Mouse (Mus musculus) stomach, embryonic 16.5 days (tissue): Measurements from ENCODE around the gene 4930524B15Rik. TPM values are rescaled to one million over a fixed set of nuclear protein-coding genes. Genes with fewer than 3 reads are reported as not detected.

ENCODE experiments used
- ATAC-seq: fragments of 200-750 bp; cut with Nextera tagmentation; 2 replicates; pipeline ENCODE4 v1.8.0; 2017; ENCODE audit warnings: moderate number of reproducible peaks, moderate TSS enrichment; ENCODE audit not compliant: insufficient read depth, low FRiP score
- H3K27ac ChIP-seq: fragments of 300-500 bp; sonication (generic); 2 replicates; pipeline ENCODE4 v1.5.1; 2014; ENCODE audit warnings: low read length
- H3K27me3 ChIP-seq: fragments of 300-500 bp; sonication (generic); 2 replicates; pipeline ENCODE4 v1.6.1; 2014; ENCODE audit warnings: low read length, control low read depth, mixed read lengths; ENCODE audit not compliant: control insufficient read depth, insufficient read depth
- H3K36me3 ChIP-seq: fragments of 300-500 bp; sonication (generic); 2 replicates; pipeline ENCODE4 v1.6.1; 2014; ENCODE audit warnings: low read length; ENCODE audit not compliant: control insufficient read depth, insufficient read depth
- H3K4me1 ChIP-seq: fragments of 300-500 bp; sonication (generic); 2 replicates; pipeline ENCODE4 v1.6.1; 2014; ENCODE audit warnings: low read length, control low read depth, mixed read lengths; ENCODE audit not compliant: control insufficient read depth, insufficient read depth
- H3K4me2 ChIP-seq: fragments of 300-500 bp; sonication (generic); 2 replicates; pipeline ENCODE4 v1.6.1; 2014; ENCODE audit warnings: low read depth, low read length, mixed read lengths
- H3K4me3 ChIP-seq: fragments of 300-500 bp; sonication (generic); replicated peaks from 2 replicates; pipeline ENCODE4 v1.5.1; 2014; ENCODE audit warnings: mild to moderate bottlenecking, low read length
- H3K9ac ChIP-seq: fragments of 300-500 bp; sonication (generic); 2 replicates; pipeline ENCODE4 v1.6.1; 2014; ENCODE audit warnings: low read length
- H3K9me3 ChIP-seq: fragments of 300-500 bp; sonication (generic); replicated peaks from 2 replicates; pipeline ENCODE4 v1.6.1; 2016; ENCODE audit warnings: low read length, control low read depth; ENCODE audit not compliant: control insufficient read depth
- WGBS: fragments of 180-500 bp; shearing (Covaris S2); extraction: QIAGEN DNeasy Blood & Tissue Kit; methylation state at CpG from one replicate; pipeline ENCODE4 v1.1.7; 2014; 5-methylcytosine and 5-hydroxymethylcytosine counted together
- polyA plus RNA-seq: library from polyadenylated mRNA; unstranded; fragments of >200 nt; fragmentation: Nextera tagmentation; extraction: Ambion mirVana; gene quantifications from 2 replicates; pipeline ENCODE4 v1.2.1, GENCODE M21; 2015

4930524B15Rik gene
- 0.06 TPM in 1 of 2 replicates, not detected in the other for polyA plus RNA-seq

DNA sequence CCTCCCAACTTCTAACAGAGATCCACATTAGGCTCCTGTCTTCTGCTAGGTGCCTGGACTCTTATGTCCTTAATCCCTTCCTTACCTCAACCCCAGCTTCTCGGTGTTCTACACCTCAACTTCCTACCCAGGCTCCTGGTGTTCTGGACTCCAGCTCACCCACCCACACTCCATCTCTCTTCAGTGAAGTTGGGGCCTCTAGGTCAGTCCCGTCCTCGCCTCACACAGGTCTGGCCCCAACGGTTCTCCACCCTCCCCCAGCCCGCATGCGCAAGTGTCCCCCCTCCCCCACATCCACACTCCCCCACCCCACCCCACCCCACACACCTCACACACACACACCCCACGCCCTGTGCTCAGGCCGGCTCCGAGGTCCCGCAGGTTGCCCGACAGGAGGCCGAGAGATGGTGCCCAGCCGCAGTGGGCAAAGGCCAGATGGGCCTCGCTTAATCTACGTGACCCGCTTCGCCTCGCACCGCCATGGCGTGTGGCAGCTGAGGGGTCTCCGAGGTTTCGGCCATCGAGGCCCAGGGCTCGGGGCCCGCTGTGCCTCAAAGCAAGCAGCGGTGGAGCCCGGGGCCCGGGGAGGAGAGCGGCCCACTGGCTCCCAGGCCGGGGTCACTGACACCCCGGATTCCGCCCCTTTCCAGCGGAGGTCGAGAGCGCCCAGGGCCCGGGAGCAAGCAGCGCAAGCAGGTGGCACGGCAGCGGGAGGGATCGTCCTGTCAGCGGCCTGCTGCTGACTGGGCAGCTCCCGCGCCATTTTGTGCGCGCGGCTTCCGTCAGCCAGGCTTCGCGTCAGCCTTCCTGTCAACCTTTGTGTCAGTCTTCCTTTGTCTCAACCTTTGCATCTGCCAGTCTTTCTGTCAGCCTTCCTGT lies at the start of gene 4930524B15Rik:
4930524B15Rik (plus strand) TSS at position 337 of the 879 bp plus-strand sequence.
- peak within 1 kb of the TSS; percentile 37 for H3K4me3 ChIP-seq
- no peaks in the 10 kb centered on the region for H3K4me1 ChIP-seq
- WGBS, result 39% methylated on average over 49 of the region's 49 CpGs
- H3K36me3 ChIP-seq, result no peaks in the 10 kb centered on the region
- H3K27me3 ChIP-seq, result no peaks in the 10 kb centered on the region
- peak within 1 kb of the TSS; percentile 69 for H3K9ac ChIP-seq
- H3K9me3 ChIP-seq, result no peaks in the 10 kb centered on the region
- peak; percentile 37; the same call in 1 of the 2 replicates for ATAC-seq
- no peak within 1 kb of the TSS for H3K27ac ChIP-seq
- H3K4me2 ChIP-seq, result peak within 1 kb of the TSS; percentile 59

DNA sequence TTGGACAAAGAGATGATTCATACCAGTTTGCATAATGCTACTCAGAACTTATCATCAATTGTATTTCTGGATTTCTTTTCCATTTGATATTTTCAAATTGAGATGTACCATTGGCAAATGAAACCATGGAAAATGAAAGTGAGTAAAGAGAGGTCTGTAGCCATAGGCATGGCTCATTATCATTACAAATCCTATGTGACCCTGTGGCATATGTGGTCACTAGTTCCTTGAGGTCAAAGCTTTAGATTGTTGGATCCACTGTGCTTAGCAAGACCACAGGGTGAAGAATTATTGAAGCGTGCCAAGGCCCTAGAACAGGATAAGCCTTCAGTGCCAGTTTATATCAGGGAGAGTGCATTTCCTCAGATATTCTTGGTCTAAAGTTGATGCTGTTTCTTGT lies 47.6 kb upstream of the 4930524B15Rik start:
- H3K9me3 ChIP-seq, result no peaks in the 10 kb centered on the region

GRCm38 (mm10) chr11:31930051-31930450 lies 35.3 kb upstream of the 4930524B15Rik start:
- Histone ChIP-seq H3K9ac (no peak overlapping the region), H3K36me3 (peaks cover 16% of the 10 kb centered on the region), H3K4me1 (no peaks in the 10 kb centered on the region), H3K9me3 (no peaks in the 10 kb centered on the region), H3K4me2 (no peak overlapping the region), H3K27me3 (no peaks in the 10 kb centered on the region), H3K27ac (no peak overlapping the region), H3K4me3 (no peak overlapping the region)
- WGBS, result 90% methylated on average over 10 of the region's 10 CpGs
- no peak for ATAC-seq

More for the DNA sequence above, 47.6 kb upstream of the 4930524B15Rik start:
- Histone ChIP-seq H3K27me3 (no peaks in the 10 kb centered on the region), H3K36me3 (peaks cover under 1% of the 10 kb centered on the region; the same call in 1 of the 2 replicates), H3K4me3 (no peak overlapping the region), H3K9ac (no peak overlapping the region), H3K4me2 (no peak overlapping the region), H3K4me1 (no peaks in the 10 kb centered on the region), H3K27ac (no peak overlapping the region)
- WGBS, result 90% methylated on average over 1 of the region's 1 CpGs
- no peak for ATAC-seq

DNA sequence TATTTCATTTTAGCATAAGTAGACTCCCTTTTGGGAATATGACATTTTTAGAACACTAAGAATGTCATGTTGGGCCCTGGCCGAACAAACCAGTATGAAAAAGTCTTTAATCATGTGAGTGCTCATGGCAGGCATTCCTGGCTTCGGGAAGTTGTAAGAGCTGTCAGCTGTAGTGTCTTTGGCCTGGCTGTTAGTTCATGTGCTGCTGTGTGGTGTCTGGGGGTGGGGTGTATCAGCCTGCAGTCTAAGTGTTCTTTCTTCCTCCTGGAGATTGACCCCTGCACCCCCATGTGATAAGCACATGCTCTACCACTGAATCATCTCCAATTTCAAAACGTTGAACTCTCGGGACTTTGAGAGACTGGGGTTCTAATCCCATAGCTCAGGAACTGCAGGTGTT lies 29.7 kb upstream of the 4930524B15Rik start:
- Histone ChIP-seq H3K4me2 (no peak overlapping the region), H3K9me3 (no peaks in the 10 kb centered on the region), H3K27me3 (no peaks in the 10 kb centered on the region), H3K4me3 (no peak overlapping the region), H3K9ac (no peak overlapping the region), H3K27ac (no peak overlapping the region), H3K4me1 (no peaks in the 10 kb centered on the region), H3K36me3 (no peaks in the 10 kb centered on the region)
- 27% methylated on average over 4 of the region's 4 CpGs for WGBS
- no peak for ATAC-seq

DNA sequence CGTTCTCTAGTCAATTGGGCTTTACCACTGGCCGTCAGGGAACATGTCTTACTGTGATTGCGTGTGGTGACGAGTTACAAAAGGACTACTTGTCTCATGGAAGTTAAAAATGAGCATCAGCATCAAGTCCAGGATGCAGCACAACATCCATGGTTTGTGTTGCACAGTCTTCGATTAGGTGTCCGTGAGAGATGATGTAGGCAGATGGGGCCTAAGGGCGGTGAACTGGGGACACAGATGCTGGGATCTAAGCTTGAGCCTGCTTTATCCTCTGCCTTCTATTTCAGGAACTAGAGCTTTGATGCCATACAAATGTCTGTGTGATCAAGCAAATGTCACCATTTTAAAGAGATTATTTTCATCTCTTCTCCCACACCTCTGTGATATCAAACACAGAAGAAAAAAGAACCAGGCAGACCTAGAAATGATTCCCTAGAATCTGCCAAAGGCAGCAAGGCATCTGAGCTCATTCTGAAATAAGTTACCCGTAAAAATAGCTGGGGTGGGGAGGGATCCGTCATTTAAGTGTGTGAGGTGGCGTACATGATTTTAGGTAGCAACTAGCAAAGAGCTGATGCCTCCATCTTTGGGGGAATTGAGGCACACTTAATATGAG lies 28.4 kb upstream of the 4930524B15Rik start:
- no peaks in the 10 kb centered on the region for H3K36me3 ChIP-seq
- no peaks in the 10 kb centered on the region for H3K27me3 ChIP-seq
- H3K4me3 ChIP-seq, result no peak overlapping the region
- H3K4me2 ChIP-seq, result no peak overlapping the region
- no peaks in the 10 kb centered on the region for H3K9me3 ChIP-seq
- no peak for ATAC-seq
- H3K4me1 ChIP-seq, result no peaks in the 10 kb centered on the region
- H3K9ac ChIP-seq, result no peak overlapping the region
- WGBS, result 91% methylated on average over 10 of the region's 10 CpGs
- H3K27ac ChIP-seq, result no peak overlapping the region

DNA sequence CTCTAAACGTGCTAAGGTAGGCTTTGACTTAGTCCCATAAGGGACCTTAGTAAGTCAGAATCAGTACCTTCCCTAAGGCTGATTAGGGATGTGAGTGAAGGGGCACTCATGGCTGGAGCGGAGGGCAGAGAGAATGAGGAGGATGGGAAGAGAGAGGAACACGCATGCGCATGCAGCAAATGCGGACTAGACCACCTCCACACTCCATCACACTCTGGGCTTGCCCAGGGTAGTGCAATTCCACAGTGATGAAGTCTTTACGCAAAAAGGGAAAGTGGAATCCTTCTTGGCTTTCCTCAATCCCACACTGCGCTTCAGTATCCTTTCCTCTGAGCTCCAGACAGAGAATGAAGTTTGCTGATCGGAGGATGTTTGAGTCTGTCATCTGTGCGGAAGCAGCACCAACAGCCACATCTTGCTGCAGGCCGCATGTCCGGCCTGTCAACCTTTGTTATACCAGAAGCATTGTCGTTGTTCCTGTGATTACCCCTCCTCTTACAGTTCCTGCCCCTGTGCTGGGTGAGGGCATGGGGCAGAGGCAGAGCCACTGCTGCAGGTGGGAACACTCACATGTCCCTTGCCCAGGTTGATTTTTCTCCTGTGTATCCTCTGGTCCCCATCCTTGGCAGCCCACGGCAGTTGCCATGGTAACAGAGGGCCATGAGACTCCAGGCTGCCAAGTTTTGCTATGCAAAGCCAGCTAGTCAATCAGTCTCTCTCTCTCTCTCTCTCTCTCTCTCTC lies 24.3 kb upstream of the 4930524B15Rik start:
- Histone ChIP-seq H3K4me3 (no peak overlapping the region), H3K27ac (no peak overlapping the region), H3K4me2 (no peak overlapping the region), H3K9ac (no peak overlapping the region), H3K27me3 (no peaks in the 10 kb centered on the region), H3K9me3 (no peaks in the 10 kb centered on the region), H3K36me3 (no peaks in the 10 kb centered on the region), H3K4me1 (no peaks in the 10 kb centered on the region)
- ATAC-seq, result no peak
- WGBS, result 75% methylated on average over 13 of the region's 13 CpGs

DNA sequence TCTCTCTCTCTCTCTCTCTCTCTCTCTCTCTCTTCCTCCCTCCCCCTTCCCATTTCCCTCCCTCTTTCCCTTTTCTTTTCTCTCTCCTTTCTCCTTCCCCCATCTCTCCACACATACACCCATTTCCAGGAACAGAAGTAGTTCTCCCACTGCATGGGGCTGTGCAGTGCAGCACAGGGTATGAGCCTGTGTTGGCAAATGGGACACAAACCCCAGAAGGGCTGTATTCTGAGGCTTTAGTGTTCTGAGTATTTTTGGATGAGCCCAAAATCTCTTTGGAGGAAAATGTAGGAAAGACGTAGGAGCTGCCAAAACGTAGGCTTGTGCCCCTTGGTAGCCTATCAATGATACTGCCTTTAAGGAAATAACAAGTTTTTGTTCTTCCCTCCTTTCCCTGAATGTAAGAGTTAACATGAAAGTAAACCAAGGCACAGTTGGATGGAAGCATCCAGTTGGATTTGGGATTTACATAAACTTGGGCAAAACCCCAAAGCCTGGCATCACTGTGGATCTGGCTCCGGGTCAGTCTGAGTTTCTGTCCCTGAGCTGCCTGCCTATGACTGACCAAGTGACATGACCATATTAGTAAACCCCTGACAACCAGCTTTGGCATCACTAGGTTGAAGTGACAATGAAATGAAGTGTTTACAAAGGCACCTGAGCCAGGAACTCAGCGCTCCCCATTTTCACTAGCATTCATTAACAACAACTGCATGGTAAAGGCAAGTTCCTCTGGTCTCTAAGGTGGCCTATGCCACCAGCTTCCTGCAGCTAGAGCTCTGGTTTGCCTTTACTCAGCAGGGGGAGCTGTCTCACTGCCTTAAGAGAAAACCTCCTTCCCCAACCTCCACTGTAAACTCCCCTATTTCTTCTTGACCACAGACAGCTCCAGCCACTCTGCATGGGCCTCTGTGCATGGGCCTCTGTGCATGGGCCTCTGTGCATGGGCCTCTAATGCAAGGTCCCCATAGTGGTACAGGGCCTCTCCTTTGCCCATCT lies 23.5 kb upstream of the 4930524B15Rik start:
- no peaks in the 10 kb centered on the region for H3K27me3 ChIP-seq
- no peak for ATAC-seq
- WGBS, result 80% methylated on average over 4 of the region's 4 CpGs

GRCm38 (mm10) chr11:31945471-31945870 lies 19.9 kb upstream of the 4930524B15Rik start:
- no peaks in the 10 kb centered on the region for H3K27me3 ChIP-seq
- WGBS, result 78% methylated on average over 3 of the region's 3 CpGs
- no peak for ATAC-seq
- H3K27ac ChIP-seq, result no peak overlapping the region
- no peak overlapping the region for H3K9ac ChIP-seq
- no peaks in the 10 kb centered on the region for H3K9me3 ChIP-seq
- H3K36me3 ChIP-seq, result no peaks in the 10 kb centered on the region
- H3K4me2 ChIP-seq, result no peak overlapping the region
- no peaks in the 10 kb centered on the region for H3K4me1 ChIP-seq
- no peak overlapping the region for H3K4me3 ChIP-seq

More for the DNA sequence above, 23.5 kb upstream of the 4930524B15Rik start:
- Histone ChIP-seq H3K9ac (no peak overlapping the region), H3K4me1 (no peaks in the 10 kb centered on the region), H3K4me3 (no peak overlapping the region), H3K27ac (no peak overlapping the region), H3K9me3 (no peaks in the 10 kb centered on the region), H3K4me2 (no peak overlapping the region), H3K36me3 (no peaks in the 10 kb centered on the region)
